Mouse (Mus musculus) CD4-positive helper T cell, adult 2 months (primary cell): Measurements from ENCODE around the gene Ocel1.
"Not testable (repeated sequence)": the region's sequence is repeated elsewhere in the genome, so short reads cannot be mapped to it uniquely, and the experiment has no call there.

ENCODE experiments used
- DNase-seq: peaks from one replicate; pipeline ENCODE4 v3.0.0-alpha.2; 2012; ENCODE audit warnings: low read depth, missing footprints, low spot score

Ocel1 gene

DNA sequence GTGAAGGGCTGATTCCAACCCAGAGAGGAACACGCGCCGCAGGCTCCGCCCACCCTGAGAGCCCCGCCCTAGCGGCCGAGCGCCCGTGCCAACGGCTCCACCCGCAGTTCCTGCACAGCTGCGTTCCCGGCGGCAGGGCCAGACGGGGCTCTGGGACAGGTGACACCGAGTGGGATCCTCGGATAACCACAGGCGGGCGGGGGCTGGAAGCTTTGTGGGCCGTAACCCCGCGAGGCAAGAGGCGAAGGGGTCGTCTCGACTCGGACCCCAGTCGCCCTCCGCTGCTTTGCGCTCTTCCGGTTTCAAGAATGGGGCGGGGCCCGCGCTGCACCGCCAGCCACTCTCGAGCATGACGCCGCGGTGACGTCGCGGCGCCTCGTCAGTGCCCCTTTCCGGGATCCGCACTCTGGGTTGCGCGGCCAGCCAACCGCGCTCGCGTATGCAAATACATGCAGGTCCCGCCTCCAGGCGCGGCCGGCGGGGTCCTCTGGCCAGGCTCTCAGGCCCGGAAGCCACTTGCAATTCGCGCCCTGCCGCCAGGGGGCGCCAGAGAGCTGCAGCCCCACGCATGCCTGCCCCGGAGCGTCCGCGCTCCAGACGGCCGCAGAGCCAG, at the start of gene Ocel1:
Gene Ocel1 (plus strand): TSS at position 63 of the 613 bp plus-strand sequence.
- peak; percentile 100 for DNase-seq

DNA sequence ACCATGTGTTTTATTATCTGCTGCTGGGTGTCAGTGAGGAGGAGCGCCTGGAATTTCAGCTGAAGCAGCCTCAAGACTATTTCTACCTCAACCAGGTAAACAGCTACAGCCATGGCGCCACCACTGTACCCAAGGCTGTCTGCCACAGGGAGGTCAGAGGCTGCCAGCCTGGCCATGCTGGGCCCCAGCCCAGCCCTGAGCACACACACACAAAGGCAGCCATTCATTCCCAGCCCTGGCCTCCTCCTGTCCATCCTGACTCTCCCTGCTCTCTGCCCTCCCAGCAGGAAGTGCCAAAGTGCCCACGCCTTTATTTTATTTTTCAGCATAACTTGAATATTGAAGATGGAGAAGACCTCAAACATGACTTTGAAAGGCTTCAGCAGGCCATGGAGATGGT, 48.2 kb upstream of the Ocel1 start:
- DNase-seq = no peak

DNA sequence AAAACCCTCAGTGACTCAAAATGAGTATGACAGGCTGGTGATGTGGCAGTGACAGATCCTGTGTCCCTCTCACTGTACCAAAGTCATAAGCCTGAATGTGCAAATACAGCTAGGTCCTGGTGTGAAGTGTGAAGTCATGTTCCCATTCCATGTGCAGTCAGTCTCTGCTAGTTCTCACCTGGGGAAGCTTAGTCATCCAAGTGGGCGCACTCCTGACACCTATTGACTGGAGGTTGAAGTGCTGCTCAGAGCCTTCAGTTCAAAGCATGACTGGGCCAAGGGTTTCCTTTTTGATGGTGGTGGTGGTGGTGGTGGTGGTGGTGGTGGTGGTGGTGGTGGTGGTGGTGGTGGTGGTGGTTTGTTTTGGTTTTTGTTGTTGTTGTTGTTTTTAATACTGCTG, 46.2 kb upstream of the Ocel1 start:
- peak; percentile 61 for DNase-seq

GRCm38 (mm10) chr8:71337834-71338233, 33.3 kb upstream of the Ocel1 start:
- DNase-seq = not testable (repeated sequence)

GRCm38 (mm10) chr8:71340625-71341024, 30.5 kb upstream of the Ocel1 start:
- peak; percentile 38 for DNase-seq

GRCm38 (mm10) chr8:71346581-71346980, 24.5 kb upstream of the Ocel1 start:
- no peak for DNase-seq

DNA sequence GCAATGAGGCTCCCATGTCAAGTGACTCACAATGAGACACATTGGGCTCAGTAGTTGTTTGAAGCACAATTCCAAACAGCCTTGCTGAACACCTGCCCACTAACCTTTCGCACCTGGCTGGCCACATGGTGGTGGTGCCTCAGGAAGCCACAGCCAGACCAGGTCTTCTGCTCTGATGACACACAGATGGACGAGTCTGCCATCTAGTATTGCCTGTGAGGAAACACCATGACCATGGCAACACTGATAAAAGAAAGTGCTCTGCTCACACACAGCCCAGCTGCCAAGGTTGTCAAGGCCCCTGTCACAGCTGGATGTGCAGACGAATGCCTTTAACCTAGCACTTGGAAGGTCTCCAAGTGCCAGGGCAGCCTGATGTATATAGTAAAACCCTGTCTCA, 20.0 kb upstream of the Ocel1 start:
- no peak for DNase-seq

GRCm38 (mm10) chr8:71351520-71351919, 19.6 kb upstream of the Ocel1 start:
- no peak for DNase-seq

GRCm38 (mm10) chr8:71358026-71358425, 13.1 kb upstream of the Ocel1 start:
- DNase-seq = no peak

GRCm38 (mm10) chr8:71366771-71367528, 4.1 kb upstream of the Ocel1 start, which contains the start of gene Use1:
Gene Use1 (plus strand): TSS chr8:71366848.
- DNase-seq = peak; percentile 97

DNA sequence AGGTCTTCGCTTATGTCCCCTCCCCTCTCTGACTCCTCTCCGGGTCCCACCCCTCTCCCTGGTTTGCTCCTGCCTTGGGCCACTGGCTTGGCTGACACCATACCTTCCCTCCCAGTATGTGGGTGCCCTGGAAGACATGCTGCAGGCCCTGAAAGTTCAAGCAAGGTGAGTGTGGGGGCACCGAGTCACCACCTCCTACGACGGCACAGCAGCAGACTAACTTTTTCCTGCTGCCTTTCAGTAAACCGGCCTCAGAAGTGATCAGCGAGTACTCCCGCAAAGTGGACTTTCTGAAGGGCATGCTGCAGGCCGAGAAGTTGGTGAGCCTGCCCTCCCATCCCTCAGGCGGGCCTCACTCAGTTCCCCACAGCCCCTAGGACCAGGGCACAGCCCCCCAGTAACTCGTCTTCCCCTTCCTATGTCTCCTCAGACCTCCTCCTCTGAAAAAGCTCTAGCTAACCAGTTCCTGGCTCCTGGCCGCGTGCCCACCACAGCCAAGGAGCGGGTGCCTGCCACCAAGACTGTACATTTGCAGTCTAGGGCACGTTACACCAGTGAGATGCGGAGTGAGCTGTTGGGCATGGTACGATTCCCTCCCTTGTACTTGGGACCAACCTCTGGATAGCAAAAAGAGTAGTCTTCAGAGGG, 3.4 kb upstream of the Ocel1 start:
- DNase-seq = no peak

DNA sequence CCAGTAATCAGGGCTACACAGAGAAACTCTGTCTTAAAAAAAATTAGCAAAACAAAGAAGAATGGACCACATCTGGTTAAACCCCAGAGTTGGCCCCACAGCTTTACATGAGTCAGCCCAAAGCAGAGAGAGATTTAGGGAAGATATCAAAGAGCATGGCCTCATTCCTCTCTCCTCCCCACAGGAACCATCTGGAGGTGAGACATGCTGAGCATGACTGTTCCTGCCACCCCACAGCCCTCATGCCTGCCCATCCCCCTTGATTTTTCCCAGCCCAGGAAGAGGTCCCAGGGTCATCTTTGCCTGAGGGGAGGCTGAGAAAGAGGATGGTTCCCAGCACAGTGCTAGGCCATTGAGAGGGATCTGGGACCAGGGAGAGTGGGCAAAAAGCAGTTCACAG, 2.7 kb upstream of the Ocel1 start:
- no peak for DNase-seq

- no peak for DNase-seq
These were observed 1.9 kb upstream of the Ocel1 start for GRCm38 (mm10) chr8:71369040-71369718.

- peak; percentile 32 for DNase-seq
These were observed 325 bp upstream of the Ocel1 start for GRCm38 (mm10) chr8:71370711-71371235.

- DNase-seq = no peak
These were observed 1.3 kb downstream of the Ocel1 start for GRCm38 (mm10) chr8:71372427-71372826.

- DNase-seq = no peak
These were observed 1.9 kb downstream of the Ocel1 start for GRCm38 (mm10) chr8:71373000-71373399.

GRCm38 (mm10) chr8:71374616-71375206, 3.6 kb downstream of the Ocel1 start:
- no peak for DNase-seq

DNA sequence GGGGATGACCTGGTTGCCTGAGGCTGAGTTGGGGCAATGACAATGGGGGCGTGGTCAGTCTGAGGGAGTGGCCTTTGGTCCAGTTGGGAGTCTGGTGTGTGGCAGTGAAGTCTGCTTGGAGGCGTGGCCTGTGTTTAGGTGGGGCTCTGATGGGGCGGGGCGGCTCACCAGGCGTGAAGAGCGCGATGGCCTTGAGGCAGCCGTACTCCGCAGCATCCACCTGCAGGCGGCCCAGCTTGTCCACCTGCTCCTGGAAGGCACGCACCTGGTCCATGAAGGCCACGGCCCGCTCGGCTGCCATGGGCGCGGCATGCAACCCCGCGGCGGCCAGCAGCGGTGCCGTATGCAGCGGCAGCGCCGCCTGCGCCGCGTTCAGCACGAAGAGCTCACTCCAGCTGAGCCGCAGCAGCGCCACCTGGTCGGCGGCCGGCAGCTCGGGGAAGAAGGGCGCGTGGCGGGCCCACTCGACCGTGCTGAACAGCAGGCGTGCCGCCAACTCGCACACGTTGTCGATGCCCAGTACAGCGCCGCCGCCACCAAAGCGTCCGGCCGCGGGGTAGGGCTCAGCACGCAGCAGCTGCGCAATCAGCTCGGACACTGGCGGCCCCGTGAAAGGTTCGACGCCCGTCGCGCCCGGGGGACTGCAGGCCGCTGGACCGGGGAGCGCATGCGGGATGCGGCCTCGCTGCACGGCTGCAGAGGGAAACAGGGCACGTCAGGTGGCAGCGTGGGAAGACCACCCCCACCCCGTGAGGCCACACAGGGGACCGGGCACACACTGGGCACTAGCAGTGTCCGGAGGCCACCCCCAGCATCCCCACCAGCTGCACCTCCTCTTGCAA, 4.7 kb downstream of the Ocel1 start:
- peak; percentile 72 for DNase-seq

GRCm38 (mm10) chr8:71376423-71377030, 5.4 kb downstream of the Ocel1 start:
- DNase-seq = no peak

- no peak for DNase-seq
These were observed 7.9 kb downstream of the Ocel1 start for GRCm38 (mm10) chr8:71379008-71379407.
